8 mouse cellular contexts compared by ENCODE assay signal in genomic region chr4:64148989-64149463, GRCm38 (mm10).
A peak's percentile ranks its signal among the peaks of the same experiment; 100 is the strongest.
DNase-seq lines count a peak whose midpoint lies in the region; ATAC-seq and TF ChIP-seq lines count a peak whose summit lies in the region.

No protein-coding gene starts in this region.

- no peak overlapping the region for H3K4me3 ChIP-seq in embryonic facial prominence, embryonic 14.5 days (ENCODE audit: low read depth, low read length)
- no peak overlapping the region for H3K4me3 ChIP-seq in embryonic facial prominence, embryonic 10.5 days
- H3K4me3 ChIP-seq in myocyte, result no peak overlapping the region

- TF ChIP-seq POLR2A in myocyte (IDR thresholded peaks at IDR 0.05; ENCODE audit: insufficient read length, low read depth), result no peak

- no peaks in the 10 kb centered on the region for H3K79me2 ChIP-seq in myocyte (ENCODE audit: control insufficient read depth, insufficient read depth)

- no peak overlapping the region for H3K4me2 ChIP-seq in embryonic facial prominence, embryonic 14.5 days (ENCODE audit: low read depth, low read length)
- H3K4me2 ChIP-seq in myocyte (ENCODE audit: low read depth), result no peak overlapping the region

- intact Hi-C loops in left cerebral cortex, postnatal 14 days (cut with DNase I), result no loop called here

- no peaks in the 10 kb centered on the region for H3K27me3 ChIP-seq in embryonic facial prominence, embryonic 14.5 days (replicated peaks; ENCODE audit: control insufficient read depth, insufficient read depth, low read length)
- H3K27me3 ChIP-seq in embryonic facial prominence, embryonic 10.5 days (replicated peaks; ENCODE audit: low read depth, poor library complexity, severe bottlenecking), result no peaks in the 10 kb centered on the region
- no peaks in the 10 kb centered on the region for H3K27me3 ChIP-seq in myocyte (ENCODE audit: control insufficient read depth, insufficient read depth, insufficient read length)

- H3K4me1 ChIP-seq in embryonic facial prominence, embryonic 14.5 days (ENCODE audit: control insufficient read depth, insufficient read depth, low read length), result no peaks in the 10 kb centered on the region; the same call in 1 of the 2 replicates
- H3K4me1 ChIP-seq in embryonic facial prominence, embryonic 10.5 days, result no peaks in the 10 kb centered on the region

- peak; percentile 47; the same call in 1 of the 2 replicates for ATAC-seq in embryonic facial prominence, embryonic 14.5 days (ENCODE audit: low read depth)
- no peak for ATAC-seq in inflammation-experienced regulatory T-cells, adult 6 months

- H3ac ChIP-seq in myocyte (ENCODE audit: control insufficient read depth, insufficient read length), result no peak overlapping the region

- no peak overlapping the region for H3K27ac ChIP-seq in embryonic facial prominence, embryonic 14.5 days (replicated peaks; ENCODE audit: low read depth, low read length)
- H3K27ac ChIP-seq in embryonic facial prominence, embryonic 10.5 days (replicated peaks), result no peak overlapping the region

- H3K36me3 ChIP-seq in embryonic facial prominence, embryonic 14.5 days (ENCODE audit: control insufficient read depth, insufficient read depth, low read length), result no peaks in the 10 kb centered on the region
- H3K36me3 ChIP-seq in embryonic facial prominence, embryonic 10.5 days (replicated peaks), result no peaks in the 10 kb centered on the region
- no peaks in the 10 kb centered on the region for H3K36me3 ChIP-seq in myocyte (ENCODE audit: control insufficient read depth, insufficient read depth)

- DNase-seq in embryonic facial prominence, embryonic 14.5 days (ENCODE audit: low spot score), result peak; percentile 76
- DNase-seq in embryonic facial prominence, embryonic 10.5 days (ENCODE audit: low spot score), result no peak
- DNase-seq in frontal cortex, adult 2 months (ENCODE audit: extremely low spot score in 1 of 2, low spot score in 1 of 2), result peak; percentile 14 to 46
- DNase-seq in left cerebral cortex, postnatal 14 days (ENCODE audit: low spot score in 2 of 2), result peak; percentile 34 to 38
- no peak for DNase-seq in adrenal gland, adult 18-20 months (ENCODE audit: low spot score in 2 of 2)
- no peak for DNase-seq in MN1 (ENCODE audit: low spot score)

- H3K9ac ChIP-seq in embryonic facial prominence, embryonic 14.5 days (ENCODE audit: low read depth, low read length), result no peak overlapping the region

- WGBS in embryonic facial prominence, embryonic 14.5 days, result 56% methylated on average over 5 of the region's 5 CpGs
- WGBS in embryonic facial prominence, embryonic 10.5 days, result 80% methylated on average over 5 of the region's 5 CpGs

- no peaks in the 10 kb centered on the region for H3K9me3 ChIP-seq in embryonic facial prominence, embryonic 14.5 days (ENCODE audit: control insufficient read depth, low read length)
- no peaks in the 10 kb centered on the region for H3K9me3 ChIP-seq in embryonic facial prominence, embryonic 10.5 days

TF ChIP-seq in myocyte, 11 proteins besides CTCF, POLR2A, EP300 and RAD21:
- TF ChIP-seq USF1 (IDR thresholded peaks at IDR 0.05; ENCODE audit: low read depth) (no peak), CEBPB (IDR thresholded peaks at IDR 0.05; ENCODE audit: insufficient read depth, poor library complexity, severe bottlenecking) (peak; percentile 74; the same call in 1 of the 2 replicates)

Comparison
In these comparisons a context has a peak if more than half of its experiments do, and no peak if none do; other contexts are left out.
1. DNase-seq: peak in embryonic facial prominence, embryonic 14.5 days (single experiment), frontal cortex, adult 2 months (2 of 2) and left cerebral cortex, postnatal 14 days (2 of 2); none in embryonic facial prominence, embryonic 10.5 days (single experiment), adrenal gland, adult 18-20 months (0 of 2) and MN1 (single experiment).